Mouse (Mus musculus): ENCODE data around the gene Ddx17.

GRCm38 (mm10) chr15:79481181-79481688 is 65.3 kb downstream of the Ddx17 start:
- TF ChIP-seq CTCF (IDR thresholded peaks at IDR 0.05; ENCODE audit: low read depth, low read length) = no peak
- TF ChIP-seq POLR2A (IDR thresholded peaks at IDR 0.05; ENCODE audit: extremely low read depth, insufficient read depth, low read length) = no peak

All from liver, adult 2 months (tissue).